In genomic region chr2:172110706-172111105, GRCm38 (mm10) we compare ENCODE assay signal across 11 mouse cellular contexts.
DNase-seq lines count a peak whose midpoint lies in the region; ATAC-seq and TF ChIP-seq lines count a peak whose summit lies in the region.
"Had no signal": no experiment of that assay in that cellular context is flagged by ENCODE, and none has a peak within 500 bp of the region (broad histone marks: within the 10 kb centered on the region; RNA-seq: fewer than 3 reads in every experiment).

No protein-coding gene starts in this region.

- DNase-seq in heart, postnatal 4 days, result peak; percentile 50
- peak; percentile 29 for DNase-seq in lung, postnatal 10 days
- DNase-seq in lung, adult 18-20 months, result no peak
- DNase-seq in embryo, embryonic 10 days (ENCODE audit: low spot score), result peak; percentile 89
- DNase-seq in frontal cortex, postnatal 14 days (ENCODE audit: low spot score in 2 of 2), result no peak
- DNase-seq: cerebellum, adult 9-11 months; gastrocnemius, postnatal 36 days; thymus, postnatal 25 days had no signal

- no peaks in the 10 kb centered on the region for H3K4me1 ChIP-seq in heart, embryonic 12.5 days (replicated peaks)
- H3K4me1 ChIP-seq in liver, embryonic 12.5 days, result no peaks in the 10 kb centered on the region

- no peak for ATAC-seq in heart, embryonic 12.5 days (ENCODE audit: insufficient number of reproducible peaks, low FRiP score)
- no peak for ATAC-seq in liver, embryonic 12.5 days

- H3K36me3 ChIP-seq in heart, embryonic 12.5 days, result no peaks in the 10 kb centered on the region
- H3K36me3 ChIP-seq in myocyte (ENCODE audit: control insufficient read depth, insufficient read depth), result no peaks in the 10 kb centered on the region
- H3K36me3 ChIP-seq in liver, embryonic 12.5 days, result no peaks in the 10 kb centered on the region

- no peaks in the 10 kb centered on the region for H3K79me2 ChIP-seq in myocyte (ENCODE audit: control insufficient read depth, insufficient read depth)

- no peak for TF ChIP-seq POLR2A in myocyte (IDR thresholded peaks at IDR 0.05; ENCODE audit: insufficient read length, low read depth)

- H3K4me3 ChIP-seq in heart, embryonic 12.5 days, result no peak overlapping the region
- H3K4me3 ChIP-seq in myocyte, result no peak overlapping the region
- H3K4me3 ChIP-seq in liver, embryonic 12.5 days, result no peak overlapping the region

- WGBS in heart, embryonic 12.5 days, result 39% methylated on average over 3 of the region's 3 CpGs
- 34% methylated on average over 3 of the region's 3 CpGs for WGBS in liver, embryonic 12.5 days (ENCODE audit: insufficient replicate concordance)

- no peak overlapping the region for H3K9ac ChIP-seq in heart, embryonic 12.5 days
- H3K9ac ChIP-seq in liver, embryonic 12.5 days, result no peak overlapping the region

- H3K4me2 ChIP-seq in heart, embryonic 12.5 days, result no peak overlapping the region
- H3K4me2 ChIP-seq in myocyte (ENCODE audit: low read depth), result no peak overlapping the region
- no peak overlapping the region for H3K4me2 ChIP-seq in liver, embryonic 12.5 days

- no peak overlapping the region for H3ac ChIP-seq in myocyte (ENCODE audit: control insufficient read depth, insufficient read length)

- no peaks in the 10 kb centered on the region for H3K27me3 ChIP-seq in heart, embryonic 12.5 days (replicated peaks)
- H3K27me3 ChIP-seq in myocyte (ENCODE audit: control insufficient read depth, insufficient read depth, insufficient read length), result no peaks in the 10 kb centered on the region
- no peaks in the 10 kb centered on the region for H3K27me3 ChIP-seq in liver, embryonic 12.5 days (replicated peaks)

- H3K27ac ChIP-seq in heart, embryonic 12.5 days (ENCODE audit: poor library complexity, severe bottlenecking), result no peak overlapping the region
- H3K27ac ChIP-seq in liver, embryonic 12.5 days, result no peak overlapping the region

- no peaks in the 10 kb centered on the region for H3K9me3 ChIP-seq in heart, embryonic 12.5 days (replicated peaks)
- H3K9me3 ChIP-seq in liver, embryonic 12.5 days (replicated peaks), result peaks cover 40% of the 10 kb centered on the region

TF ChIP-seq in myocyte, 11 proteins besides CTCF, POLR2A, EP300 and RAD21:
- TF ChIP-seq REST (IDR thresholded peaks at IDR 0.05; ENCODE audit: insufficient read depth, insufficient read length) (peak; percentile 84), CEBPB (IDR thresholded peaks at IDR 0.05; ENCODE audit: insufficient read depth, poor library complexity, severe bottlenecking) (no peak)
TF ChIP-seq in myocyte: peak in this region for 1.

Comparison
In these comparisons a context has a peak if more than half of its experiments do, and no peak if none do; other contexts are left out.
1. DNase-seq: peak in heart, postnatal 4 days (single experiment), lung, postnatal 10 days (single experiment) and embryo, embryonic 10 days (single experiment); none in lung, adult 18-20 months (0 of 2) and frontal cortex, postnatal 14 days (0 of 2).